Mouse (Mus musculus): ENCODE results near the gene Slc29a4. TPM values are rescaled to one million over a fixed set of nuclear protein-coding genes. Genes with fewer than 3 reads are reported as not detected.
A peak's percentile ranks its signal among the peaks of the same experiment; 100 is the strongest.

Slc29a4 gene
- polyA plus RNA-seq, 1 experiment = 2.6 TPM

- Histone ChIP-seq H3K36me3 (ENCODE audit: control insufficient read depth, insufficient read depth, low read length) (no peaks in the 10 kb centered on the region), H3K4me1 (ENCODE audit: control insufficient read depth, insufficient read depth, insufficient read length, low read length) (peaks cover 4% of the 10 kb centered on the region; the same call in 1 of the 2 replicates), H3K27ac (ENCODE audit: insufficient read depth, low read depth, low read length) (no peak overlapping the region), H3K4me3 (ENCODE audit: low read depth, low read length) (no peak overlapping the region), H3K27me3 (ENCODE audit: control insufficient read depth, insufficient read depth, low read length) (peaks cover 7% of the 10 kb centered on the region; the same call in 1 of the 2 replicates)
- WGBS = 88% methylated on average over 6 of the region's 6 CpGs
- TF ChIP-seq CTCF (IDR thresholded peaks at IDR 0.05; ENCODE audit: extremely low read depth, insufficient read length, insufficient replicate concordance, low read depth, low read length) (no peak), POLR2A (IDR thresholded peaks at IDR 0.05; ENCODE audit: low read depth, low read length) (no peak)
These were observed 4.6 kb downstream of the Slc29a4 start for GRCm38 (mm10) chr5:142696865-142697264.

- 33% methylated on average over 2 of the region's 2 CpGs for WGBS
- no peak for TF ChIP-seq POLR2A (IDR thresholded peaks at IDR 0.05; ENCODE audit: low read depth, low read length)
- TF ChIP-seq CTCF (IDR thresholded peaks at IDR 0.05; ENCODE audit: extremely low read depth, insufficient read length, insufficient replicate concordance, low read depth, low read length) = no peak
- no peak overlapping the region for H3K4me3 ChIP-seq (ENCODE audit: low read depth, low read length)
- H3K4me1 ChIP-seq (ENCODE audit: control insufficient read depth, insufficient read depth, insufficient read length, low read length) = peaks cover 10% of the 10 kb centered on the region
- H3K36me3 ChIP-seq (ENCODE audit: control insufficient read depth, insufficient read depth, low read length) = no peaks in the 10 kb centered on the region
- no peak overlapping the region for H3K27ac ChIP-seq (ENCODE audit: insufficient read depth, low read depth, low read length)
- H3K27me3 ChIP-seq (ENCODE audit: control insufficient read depth, insufficient read depth, low read length) = peaks cover 15% of the 10 kb centered on the region; the same call in 1 of the 2 replicates
These were observed 5.4 kb downstream of the Slc29a4 start for GRCm38 (mm10) chr5:142697742-142698141.

GRCm38 (mm10) chr5:142700842-142701589 lies 8.7 kb downstream of the Slc29a4 start:
- no peak overlapping the region for H3K27ac ChIP-seq (ENCODE audit: insufficient read depth, low read depth, low read length)
- no peak overlapping the region for H3K4me3 ChIP-seq (ENCODE audit: low read depth, low read length)
- no peak for TF ChIP-seq POLR2A (IDR thresholded peaks at IDR 0.05; ENCODE audit: low read depth, low read length)
- TF ChIP-seq CTCF (IDR thresholded peaks at IDR 0.05; ENCODE audit: extremely low read depth, insufficient read length, insufficient replicate concordance, low read depth, low read length) = no peak
- peaks cover 10% of the 10 kb centered on the region for H3K4me1 ChIP-seq (ENCODE audit: control insufficient read depth, insufficient read depth, insufficient read length, low read length)
- WGBS = 7% methylated on average over 15 of the region's 15 CpGs
- H3K27me3 ChIP-seq (ENCODE audit: control insufficient read depth, insufficient read depth, low read length) = peaks cover 24% of the 10 kb centered on the region; the same call in 1 of the 2 replicates
- no peaks in the 10 kb centered on the region for H3K36me3 ChIP-seq (ENCODE audit: control insufficient read depth, insufficient read depth, low read length)

- H3K27ac ChIP-seq (ENCODE audit: insufficient read depth, low read depth, low read length) = no peak overlapping the region
- no peaks in the 10 kb centered on the region for H3K36me3 ChIP-seq (ENCODE audit: control insufficient read depth, insufficient read depth, low read length)
- TF ChIP-seq CTCF (IDR thresholded peaks at IDR 0.05; ENCODE audit: extremely low read depth, insufficient read length, insufficient replicate concordance, low read depth, low read length) = no peak
- WGBS = 2% methylated on average over 64 of the region's 72 CpGs
- peaks cover 10% of the 10 kb centered on the region for H3K4me1 ChIP-seq (ENCODE audit: control insufficient read depth, insufficient read depth, insufficient read length, low read length)
- peaks cover 24% of the 10 kb centered on the region; the same call in 1 of the 2 replicates for H3K27me3 ChIP-seq (ENCODE audit: control insufficient read depth, insufficient read depth, low read length)
- peak overlapping the region; percentile 67 for H3K4me3 ChIP-seq (ENCODE audit: low read depth, low read length)
These were observed 9.6 kb downstream of the Slc29a4 start for GRCm38 (mm10) chr5:142701651-142702510.

- H3K4me1 ChIP-seq (ENCODE audit: control insufficient read depth, insufficient read depth, insufficient read length, low read length) = peaks cover 10% of the 10 kb centered on the region
- H3K27me3 ChIP-seq (ENCODE audit: control insufficient read depth, insufficient read depth, low read length) = peaks cover 24% of the 10 kb centered on the region; the same call in 1 of the 2 replicates
- H3K4me3 ChIP-seq (ENCODE audit: low read depth, low read length) = peak overlapping the region; percentile 67
- 18% methylated on average over 18 of the region's 18 CpGs for WGBS
- H3K27ac ChIP-seq (ENCODE audit: insufficient read depth, low read depth, low read length) = no peak overlapping the region
- no peak for TF ChIP-seq CTCF (IDR thresholded peaks at IDR 0.05; ENCODE audit: extremely low read depth, insufficient read length, insufficient replicate concordance, low read depth, low read length)
- TF ChIP-seq POLR2A (IDR thresholded peaks at IDR 0.05; ENCODE audit: low read depth, low read length) = no peak
- no peaks in the 10 kb centered on the region for H3K36me3 ChIP-seq (ENCODE audit: control insufficient read depth, insufficient read depth, low read length)
These were observed 10.3 kb downstream of the Slc29a4 start for GRCm38 (mm10) chr5:142702511-142703138.

- peaks cover 24% of the 10 kb centered on the region; the same call in 1 of the 2 replicates for H3K27me3 ChIP-seq (ENCODE audit: control insufficient read depth, insufficient read depth, low read length)
- peaks cover 10% of the 10 kb centered on the region for H3K4me1 ChIP-seq (ENCODE audit: control insufficient read depth, insufficient read depth, insufficient read length, low read length)
- no peak overlapping the region for H3K27ac ChIP-seq (ENCODE audit: insufficient read depth, low read depth, low read length)
- H3K36me3 ChIP-seq (ENCODE audit: control insufficient read depth, insufficient read depth, low read length) = no peaks in the 10 kb centered on the region
- 81% methylated on average over 10 of the region's 10 CpGs for WGBS
- H3K4me3 ChIP-seq (ENCODE audit: low read depth, low read length) = no peak overlapping the region
- TF ChIP-seq CTCF (IDR thresholded peaks at IDR 0.05; ENCODE audit: extremely low read depth, insufficient read length, insufficient replicate concordance, low read depth, low read length) (no peak), POLR2A (IDR thresholded peaks at IDR 0.05; ENCODE audit: low read depth, low read length) (no peak)
These were observed 11.3 kb downstream of the Slc29a4 start for GRCm38 (mm10) chr5:142703569-142703968.
